Mouse (Mus musculus) G1E (cell line): ENCODE data around the gene Gdf1.

Experiments
- CTCF ChIP-seq: IDR thresholded peaks from 2 replicates; pipeline ENCODE4 v1.5.1; 2012; ENCODE audit warnings: low read depth, low read length, inconsistent platforms, mixed read lengths
- GATA2 ChIP-seq: IDR thresholded peaks from 2 replicates; pipeline ENCODE4 v1.6.1; 2012; ENCODE audit warnings: low read depth, low read length, inconsistent platforms, borderline replicate concordance
- POLR2AphosphoS5 ChIP-seq: IDR thresholded peaks from 2 replicates; pipeline ENCODE4 v1.6.1; 2012; ENCODE audit warnings: low read depth, low read length, inconsistent platforms; ENCODE audit not compliant: insufficient replicate concordance

- TF ChIP-seq CTCF: no peak
- no peak for TF ChIP-seq GATA2
- no peak for TF ChIP-seq POLR2AphosphoS5
Measured at GRCm38 (mm10) chr8:70315624-70316510, 13.8 kb upstream of the Gdf1 start, which contains the start of gene Cers1.
